Mouse (Mus musculus) cerebellum, adult (tissue): ENCODE measurements around the gene Olfr1357.
A peak's percentile ranks its signal among the peaks of the same experiment; 100 is the strongest.
"Not testable (repeated sequence)": the region's sequence is repeated elsewhere in the genome, so short reads cannot be mapped to it uniquely, and the experiment has no call there.

ENCODE experiments used
- ATAC-seq: cut with Nextera tagmentation; 2 replicates; pipeline ENCODE4 v1.9.2; 2017; ENCODE audit warnings: mild to moderate bottlenecking, moderate library complexity, mixed read lengths; ENCODE audit not compliant: insufficient number of reproducible peaks, low FRiP score, low TSS enrichment

Gene Olfr1357

GRCm38 (mm10) chr10:78617974-78618373, at the start of gene Olfr1357:
Gene Olfr1357, minus strand, starts transcription at chr10:78618074.
- no peak for ATAC-seq

- not testable (repeated sequence) for ATAC-seq
These were observed 48.8 kb upstream of the Olfr1357 start for GRCm38 (mm10) chr10:78666696-78667095.

- ATAC-seq, result no peak
These were observed 46.7 kb upstream of the Olfr1357 start for GRCm38 (mm10) chr10:78664546-78664945.

- no peak for ATAC-seq
These were observed 43.3 kb upstream of the Olfr1357 start for GRCm38 (mm10) chr10:78661198-78661597.

- no peak for ATAC-seq
These were observed 14.4 kb upstream of the Olfr1357 start for GRCm38 (mm10) chr10:78632311-78632710.

GRCm38 (mm10) chr10:78630194-78630593, 12.3 kb upstream of the Olfr1357 start:
- peak; percentile 74; the same call in 1 of the 2 replicates for ATAC-seq

GRCm38 (mm10) chr10:78623143-78623542, 5.3 kb upstream of the Olfr1357 start:
- not testable (repeated sequence) for ATAC-seq

GRCm38 (mm10) chr10:78607602-78608001, 10.3 kb downstream of the Olfr1357 start:
- ATAC-seq, result no peak

- ATAC-seq, result no peak
These were observed 12.8 kb downstream of the Olfr1357 start for GRCm38 (mm10) chr10:78605080-78605479.

GRCm38 (mm10) chr10:78599865-78600264, 18.0 kb downstream of the Olfr1357 start:
- no peak for ATAC-seq

GRCm38 (mm10) chr10:78594566-78594965, 23.3 kb downstream of the Olfr1357 start:
- ATAC-seq, result no peak

GRCm38 (mm10) chr10:78594157-78594556, 23.7 kb downstream of the Olfr1357 start:
- ATAC-seq, result no peak

- no peak for ATAC-seq
These were observed 24.1 kb downstream of the Olfr1357 start for GRCm38 (mm10) chr10:78593736-78594135.

GRCm38 (mm10) chr10:78592856-78593379, 25.0 kb downstream of the Olfr1357 start:
- no peak for ATAC-seq

GRCm38 (mm10) chr10:78591406-78592328, 26.2 kb downstream of the Olfr1357 start, which contains the start of gene Syde1:
Gene Syde1, minus strand, starts transcription at chr10:78591964.
- no peak for ATAC-seq

- no peak for ATAC-seq
These were observed 27.1 kb downstream of the Olfr1357 start for GRCm38 (mm10) chr10:78590744-78591143.

- no peak for ATAC-seq
These were observed 28.0 kb downstream of the Olfr1357 start for GRCm38 (mm10) chr10:78589901-78590300.

GRCm38 (mm10) chr10:78589291-78589690, 28.6 kb downstream of the Olfr1357 start:
- ATAC-seq, result no peak

- no peak for ATAC-seq
These were observed 31.8 kb downstream of the Olfr1357 start for GRCm38 (mm10) chr10:78586026-78586425.

GRCm38 (mm10) chr10:78585606-78586005, 32.3 kb downstream of the Olfr1357 start:
- no peak for ATAC-seq

- ATAC-seq, result no peak
These were observed 32.9 kb downstream of the Olfr1357 start for GRCm38 (mm10) chr10:78584996-78585395.

GRCm38 (mm10) chr10:78583939-78584338, 33.9 kb downstream of the Olfr1357 start:
- no peak for ATAC-seq
